Mouse (Mus musculus): ENCODE measurements around the gene Nim1k.

GRCm38 (mm10) chr13:119678794-119679193, 76.9 kb downstream of the Nim1k start:
- no peak for TF ChIP-seq CTCF (IDR thresholded peaks at IDR 0.05; ENCODE audit: low read depth, low read length)
- TF ChIP-seq GATA1 (IDR thresholded peaks at IDR 0.05; ENCODE audit: borderline replicate concordance, low read length): no peak
- TF ChIP-seq TAL1 (conservative IDR thresholded peaks at IDR 0.05; ENCODE audit: low read depth, low read length): no peak
- no peak for TF ChIP-seq POLR2AphosphoS5 (IDR thresholded peaks at IDR 0.05; ENCODE audit: insufficient replicate concordance, low read depth, low read length)
- no peak for TF ChIP-seq GATA2 (IDR thresholded peaks at IDR 0.05; ENCODE audit: borderline replicate concordance, low read depth, low read length)
